Comparison of ENCODE assay signal across 11 mouse cellular contexts in genomic region chr11:121544755-121545397, GRCm38 (mm10). TPM values are rescaled to one million over a fixed set of nuclear protein-coding genes. Genes with fewer than 3 reads are reported as not detected.
DNase-seq lines count a peak whose midpoint lies in the region; ATAC-seq lines count a peak whose summit lies in the region.
"Had no signal": no experiment of that assay in that cellular context is flagged by ENCODE, and none has a peak within 500 bp of the region (broad histone marks: within the 10 kb centered on the region; RNA-seq: fewer than 3 reads in every experiment).

No protein-coding gene starts in this region.

- no peaks in the 10 kb centered on the region for H3K36me3 ChIP-seq in heart, embryonic 15.5 days
- H3K36me3 ChIP-seq in hindbrain, embryonic 12.5 days, result peaks cover 22% of the 10 kb centered on the region

- peak overlapping the region; percentile 41; the same call in 1 of the 2 replicates for H3K27ac ChIP-seq in heart, embryonic 15.5 days
- no peak overlapping the region for H3K27ac ChIP-seq in hindbrain, embryonic 12.5 days

- H3K4me1 ChIP-seq in heart, embryonic 15.5 days (replicated peaks), result peaks cover 18% of the 10 kb centered on the region
- peaks cover 12% of the 10 kb centered on the region for H3K4me1 ChIP-seq in hindbrain, embryonic 12.5 days

- H3K4me2 ChIP-seq in heart, embryonic 15.5 days, result no peak overlapping the region
- no peak overlapping the region for H3K4me2 ChIP-seq in hindbrain, embryonic 12.5 days (replicated peaks)

- no peak overlapping the region for H3K9ac ChIP-seq in heart, embryonic 15.5 days
- no peak overlapping the region for H3K9ac ChIP-seq in hindbrain, embryonic 12.5 days

- ATAC-seq in heart, embryonic 15.5 days (replicated peaks; ENCODE audit: insufficient number of reproducible peaks, insufficient read depth, low FRiP score, low read depth), result no peak
- ATAC-seq in hindbrain, embryonic 12.5 days (ENCODE audit: low FRiP score), result no peak

- H3K9me3 ChIP-seq in heart, embryonic 15.5 days (replicated peaks), result no peaks in the 10 kb centered on the region
- H3K9me3 ChIP-seq in hindbrain, embryonic 12.5 days (replicated peaks), result no peaks in the 10 kb centered on the region

- 63% methylated on average over 7 of the region's 7 CpGs for WGBS in heart, embryonic 15.5 days
- 77% methylated on average over 7 of the region's 7 CpGs for WGBS in hindbrain, embryonic 12.5 days

- H3K27me3 ChIP-seq in heart, embryonic 15.5 days, result no peaks in the 10 kb centered on the region
- H3K27me3 ChIP-seq in hindbrain, embryonic 12.5 days, result no peaks in the 10 kb centered on the region

- H3K4me3 ChIP-seq in heart, embryonic 15.5 days, result no peak overlapping the region
- H3K4me3 ChIP-seq in hindbrain, embryonic 12.5 days, result no peak overlapping the region

- DNase-seq in heart, adult 9 months (ENCODE audit: low spot score in 2 of 2), result no peak
- DNase-seq in NIH3T3 (ENCODE audit: low read depth), result peak; percentile 75
- peak; percentile 93 for DNase-seq in gonadal fat pad, adult 2 months (ENCODE audit: low read depth)
- peak; percentile 36 for DNase-seq in lung, postnatal 25 days (ENCODE audit: low spot score)
- no peak for DNase-seq in adrenal gland, postnatal 25 days
- no peak for DNase-seq in cerebellum, adult 8-10 months
- DNase-seq: kidney, postnatal 36 days had no signal

RNA-seq across cellular contexts. Expression of gene Zfp750, which starts 25.7 kb away (rescaled TPM):
- polyA plus RNA-seq in heart, embryonic 15.5 days (2015; fragmentation: Nextera tagmentation; extraction: Ambion mirVana), result 0.15 and 0.60 TPM in 2 replicates
- 6.7 and 13.2 TPM in 2 replicates for polyA plus RNA-seq in gonadal fat pad, adult 2 months (2012; rRNA removed)
- total RNA-seq in adrenal gland, postnatal 25 days (2021), result 0.43 and 0.57 TPM in 2 replicates
- 0.59 and 1.1 TPM in 2 replicates for polyA plus RNA-seq in hindbrain, embryonic 12.5 days (2016; fragmentation: Nextera tagmentation; extraction: Ambion mirVana)
- total RNA-seq: neutrophil, adult 5-6 weeks had no signal
- polyA plus RNA-seq: heart, embryonic 14.5 days had no signal

Comparison
In these comparisons a context has a peak if more than half of its experiments do, and no peak if none do; other contexts are left out.
1. DNase-seq: peak in NIH3T3 (single experiment), gonadal fat pad, adult 2 months (single experiment) and lung, postnatal 25 days (single experiment); none in heart, adult 9 months (0 of 2), adrenal gland, postnatal 25 days (single experiment) and cerebellum, adult 8-10 months (single experiment).